Mouse (Mus musculus): ENCODE data around the gene Nbr1. TPM values are rescaled to one million over a fixed set of nuclear protein-coding genes. Genes with fewer than 3 reads are reported as not detected.
"Not testable (repeated sequence)": the region's sequence is repeated elsewhere in the genome, so short reads cannot be mapped to it uniquely, and the experiment has no call there.

The Nbr1 gene
- total RNA-seq, 2 experiments from 2014 or later: 142 to 194 TPM

- no peak for DNase-seq
These were observed 30.4 kb downstream of the Nbr1 start, which contains the start of gene Tmem106a for GRCm38 (mm10) chr11:101582054-101583035. Gene Tmem106a, plus strand, starts transcription at chr11:101582242.

DNA sequence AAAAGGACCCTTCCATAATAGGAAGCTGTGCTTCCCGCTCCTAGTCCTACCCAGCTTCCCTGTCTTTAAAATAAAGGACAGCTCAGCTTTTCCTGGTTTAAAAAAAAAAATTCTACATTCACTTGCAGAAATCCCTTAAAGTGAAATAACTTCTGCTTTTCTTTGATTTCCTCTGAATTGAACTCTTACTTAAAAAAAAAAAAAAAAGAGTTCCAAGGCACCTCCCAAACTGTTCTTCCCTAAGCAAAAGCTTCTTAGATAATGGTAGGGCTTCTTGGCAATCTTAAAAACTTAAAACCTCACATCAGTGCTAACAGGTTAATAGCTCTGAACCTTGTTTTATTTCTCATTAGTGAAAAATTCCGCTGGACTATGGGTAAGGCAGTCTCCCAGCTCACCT, 31.3 kb downstream of the Nbr1 start:
- DNase-seq: no peak

DNA sequence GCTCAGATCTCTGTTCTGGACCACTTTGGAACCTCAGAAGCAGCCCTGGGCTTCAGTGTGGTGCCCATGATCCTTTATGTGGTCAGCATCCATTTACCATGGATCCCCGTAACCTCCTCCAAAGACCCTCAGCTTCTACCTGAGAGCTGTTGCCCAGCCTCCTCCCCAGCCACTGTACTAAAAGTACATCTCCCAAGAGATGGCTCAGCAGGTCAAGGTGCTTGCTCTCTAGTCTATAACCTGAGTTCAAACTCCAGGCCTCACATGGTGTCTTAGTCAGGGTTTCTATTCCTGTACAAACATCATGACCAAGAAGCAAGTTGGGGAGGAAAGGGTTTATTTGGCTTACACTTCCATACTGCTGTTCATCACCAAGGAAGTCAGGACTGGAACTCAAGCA, 33.1 kb downstream of the Nbr1 start:
- DNase-seq: not testable (repeated sequence)

DNA sequence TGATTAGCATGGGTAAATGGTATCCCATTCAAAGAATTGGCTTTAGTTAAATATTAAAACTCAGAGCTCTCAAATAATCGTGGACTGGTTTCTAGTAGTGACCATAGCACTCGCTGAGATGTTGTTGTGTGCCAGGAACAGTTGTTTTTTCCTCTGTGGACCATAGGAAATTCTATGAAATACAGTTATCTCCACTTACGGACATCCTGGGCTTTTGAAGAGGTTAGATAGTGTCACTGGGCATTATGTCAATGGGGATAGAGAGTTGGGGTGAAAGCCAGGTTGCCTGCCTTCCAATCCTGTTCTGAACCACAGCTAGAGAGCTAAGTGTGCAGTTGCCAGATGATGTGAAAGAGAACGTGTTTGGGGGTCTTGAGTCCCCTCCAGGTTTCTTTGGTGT, 33.9 kb downstream of the Nbr1 start:
- DNase-seq: no peak

DNA sequence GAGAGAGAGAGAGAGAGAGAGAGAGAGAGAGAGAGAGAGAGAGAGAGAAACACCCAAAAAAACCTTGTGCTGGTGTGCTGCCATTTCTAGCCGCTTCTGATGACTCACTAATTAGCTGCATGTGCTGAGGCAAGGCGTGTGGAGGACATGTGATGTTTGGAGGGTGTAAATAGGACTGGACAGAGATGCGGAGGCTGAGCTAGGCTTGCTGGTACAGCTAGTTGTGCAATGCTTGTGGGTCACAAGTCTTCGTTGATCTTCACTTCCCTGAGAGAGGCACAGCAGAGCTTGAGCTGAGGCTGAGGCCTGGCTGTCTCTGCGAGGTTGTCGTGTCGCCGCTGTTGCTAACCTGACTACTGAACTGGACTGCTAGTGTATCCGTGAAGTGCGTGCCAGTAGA, 35.7 kb downstream of the Nbr1 start:
- peak in 1 of 2 experiments; percentile 29 for DNase-seq

DNA sequence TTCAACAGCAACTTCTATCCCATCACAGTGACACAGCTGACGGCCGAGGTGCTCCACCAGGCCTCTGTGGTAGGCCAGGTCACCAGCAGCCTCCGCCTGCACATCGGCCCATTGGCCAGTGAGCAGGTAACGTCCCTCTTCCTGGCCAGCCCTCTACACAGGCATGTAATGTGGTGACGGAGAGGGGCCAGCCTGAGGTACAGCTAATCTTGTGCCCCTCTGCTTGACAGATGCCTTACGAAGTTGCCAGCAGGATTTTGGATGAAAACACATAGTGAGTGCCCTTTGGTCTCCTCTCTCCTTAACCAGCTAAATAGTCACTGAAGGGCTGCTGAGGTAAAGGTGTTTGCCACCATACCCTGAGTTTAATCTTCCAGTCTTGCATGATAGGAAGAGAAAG, 36.9 kb downstream of the Nbr1 start:
- no peak for DNase-seq

GRCm38 (mm10) chr11:101589444-101589843, 37.5 kb downstream of the Nbr1 start:
- peak in 1 of 2 experiments; percentile 26 for DNase-seq

- DNase-seq: no peak
These were observed 38.2 kb downstream of the Nbr1 start for GRCm38 (mm10) chr11:101589989-101590624.

DNA sequence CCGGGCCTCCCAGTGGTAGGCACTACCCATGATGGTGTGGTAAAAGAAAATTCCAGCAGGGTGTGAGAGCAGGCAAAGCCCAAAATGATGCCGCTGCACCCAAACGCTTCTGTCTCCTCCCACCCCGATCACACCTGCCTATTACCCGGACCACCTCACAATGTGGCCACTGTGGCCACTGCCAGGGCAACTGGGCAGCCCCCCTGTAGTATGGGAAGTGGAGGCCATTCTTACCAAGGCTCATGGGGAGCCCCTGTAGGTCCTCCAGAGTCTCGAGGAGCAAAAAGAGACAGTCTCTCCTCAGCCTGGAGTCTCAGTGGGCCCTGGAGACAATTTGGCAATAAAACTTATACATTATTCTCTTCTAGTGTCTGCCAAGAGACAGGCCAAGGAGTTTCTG, 47.2 kb downstream of the Nbr1 start, which contains the start of gene Gm11634:
TSS of gene Gm11634 (minus strand) at position 101 of the 400 bp plus-strand sequence.
- no peak for DNase-seq

- no peak for DNase-seq
These were observed 50.5 kb downstream of the Nbr1 start for GRCm38 (mm10) chr11:101602491-101602890.

DNA sequence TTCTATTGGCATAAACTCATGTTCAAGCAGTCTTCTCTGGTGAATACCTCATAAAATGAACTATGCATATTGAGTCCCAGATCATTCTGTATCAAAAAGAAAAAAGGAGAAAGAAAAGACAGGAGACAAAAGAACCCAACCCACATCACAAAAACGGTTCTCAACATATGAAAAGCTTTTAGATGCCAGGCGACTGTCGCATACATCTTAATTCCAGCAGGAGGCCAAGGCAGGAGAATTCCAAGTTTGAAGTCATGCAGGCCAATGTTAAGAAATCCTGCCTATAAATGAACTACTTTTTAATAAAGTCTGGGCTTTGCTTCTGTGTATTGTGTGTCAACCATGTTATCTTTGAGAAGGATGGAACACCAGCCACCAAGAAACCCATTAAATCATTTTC, 52.2 kb downstream of the Nbr1 start:
- DNase-seq: no peak

DNA sequence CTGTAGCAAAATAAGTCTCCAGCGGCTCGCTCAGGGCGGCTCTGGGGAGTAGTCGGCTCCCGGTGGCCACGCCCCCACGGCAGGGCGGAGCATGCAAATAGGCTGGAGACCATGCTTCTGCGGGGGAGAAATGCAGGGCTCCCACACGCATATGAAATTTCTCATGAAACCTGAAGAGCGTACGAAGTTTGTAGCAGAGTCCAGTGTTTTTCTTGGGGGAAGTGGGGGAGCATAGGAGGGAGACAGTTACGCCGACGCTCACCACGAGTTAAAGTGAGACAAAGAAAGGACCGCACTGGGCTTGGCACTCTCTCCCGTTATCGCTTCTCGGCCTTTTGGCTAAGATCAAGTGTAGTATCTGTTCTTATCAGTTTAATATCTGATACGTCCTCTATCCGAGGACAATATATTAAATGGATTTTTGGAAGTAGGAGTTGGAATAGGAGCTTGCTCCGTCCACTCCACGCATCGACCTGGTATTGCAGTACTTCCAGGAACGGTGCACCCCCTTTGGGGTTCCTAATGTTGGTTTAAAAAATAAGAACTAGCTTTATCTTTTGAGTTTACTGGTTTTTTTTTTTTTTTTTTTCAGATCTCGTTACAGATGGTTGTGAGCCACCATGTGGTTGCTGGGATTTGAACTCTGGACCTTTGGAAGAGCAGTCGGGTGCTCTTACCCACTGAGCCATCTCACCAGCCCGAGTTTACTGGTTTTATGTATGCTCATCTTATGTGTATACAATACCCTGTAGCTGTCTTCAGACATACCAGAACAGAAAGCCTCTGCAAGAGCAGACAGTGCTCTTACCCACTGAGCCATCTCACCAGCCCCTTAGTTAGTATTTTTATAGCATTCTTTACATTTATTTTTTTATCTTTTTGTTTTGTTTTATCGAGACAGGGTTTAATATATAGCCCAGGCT, 52.8 kb downstream of the Nbr1 start:
- DNase-seq: peak; percentile 28 to 32

DNA sequence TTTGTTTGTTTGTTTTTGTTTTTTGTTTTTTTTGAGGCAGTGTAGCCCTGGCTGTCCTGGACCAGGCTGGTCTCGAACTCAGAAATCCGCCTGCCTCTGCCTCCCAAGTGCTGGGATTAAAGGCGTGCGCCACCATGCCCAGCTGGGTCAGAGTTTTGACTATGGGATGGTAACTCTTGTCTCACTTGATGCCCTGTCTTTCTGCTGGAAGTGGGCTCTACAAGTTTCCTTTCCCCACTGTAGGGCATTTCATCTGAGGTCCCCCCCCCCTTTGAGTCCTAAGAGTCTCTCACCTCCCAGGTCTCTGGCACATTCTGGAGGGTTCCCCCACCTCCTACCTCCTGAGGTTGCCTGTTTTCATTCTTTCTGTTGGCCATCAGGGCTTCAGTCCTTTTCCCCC, 55.2 kb downstream of the Nbr1 start:
- DNase-seq: not testable (repeated sequence)

- DNase-seq: no peak
These were observed 58.5 kb downstream of the Nbr1 start for GRCm38 (mm10) chr11:101610445-101610844.

- DNase-seq: no peak
These were observed 61.6 kb downstream of the Nbr1 start for GRCm38 (mm10) chr11:101613596-101613995.

DNA sequence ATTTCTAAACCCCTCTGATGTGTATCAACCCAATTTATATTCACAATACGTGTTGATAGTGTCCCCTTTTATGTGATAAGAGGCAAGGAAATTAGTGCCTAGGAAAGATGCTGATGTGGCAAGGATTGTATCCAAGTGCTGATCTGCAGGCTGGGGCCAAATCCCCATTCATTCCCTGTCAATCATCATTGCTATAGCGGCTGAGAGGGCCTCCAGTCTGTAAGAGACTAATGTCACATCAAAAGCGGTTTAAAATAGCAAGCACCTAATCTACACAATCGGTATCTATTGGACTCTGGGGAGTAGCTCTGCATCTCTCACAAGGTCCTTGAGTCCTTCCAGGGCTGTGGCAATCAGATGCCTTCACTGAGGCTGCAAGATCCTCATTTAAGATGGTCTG, 62.2 kb downstream of the Nbr1 start:
- no peak for DNase-seq

DNA sequence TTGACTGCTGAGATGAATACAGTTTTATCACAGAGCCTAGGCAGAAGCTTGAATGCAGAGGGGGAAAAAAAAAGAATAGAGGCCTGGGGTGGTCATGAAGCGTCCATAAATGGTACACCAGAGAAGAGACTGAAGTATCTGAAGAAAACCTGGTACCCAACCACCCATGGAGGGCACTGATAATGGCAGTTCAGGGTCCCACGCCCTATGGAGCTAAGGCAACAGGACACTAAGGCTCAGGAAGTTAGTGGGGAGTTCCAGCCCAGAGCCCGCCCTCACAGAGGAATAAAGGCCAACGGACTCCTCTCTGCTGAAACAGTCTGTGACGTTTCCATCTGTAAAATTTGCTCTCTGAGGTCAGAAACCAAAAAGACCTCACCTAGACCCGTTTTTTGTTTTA, 63.4 kb downstream of the Nbr1 start:
- no peak for DNase-seq

DNA sequence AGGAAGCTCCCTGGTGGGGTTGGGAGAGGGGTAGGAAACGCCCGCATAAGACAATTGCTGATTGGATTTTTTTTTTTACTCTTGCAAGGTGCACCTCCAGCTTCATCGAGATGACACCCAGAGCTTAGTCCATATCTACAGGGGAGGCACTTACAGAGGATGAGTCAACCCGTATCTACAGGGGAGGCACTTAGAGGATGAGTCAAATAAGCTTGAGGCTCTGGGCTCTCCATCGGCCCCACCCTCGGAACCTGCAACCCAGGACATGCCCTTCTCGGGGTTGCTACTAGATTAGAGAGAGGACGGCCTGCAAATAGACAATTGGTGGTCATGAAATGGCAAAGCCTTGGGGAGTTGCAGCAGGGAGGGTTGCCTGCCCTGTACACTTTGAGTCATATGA, 64.2 kb downstream of the Nbr1 start:
- no peak for DNase-seq

DNA sequence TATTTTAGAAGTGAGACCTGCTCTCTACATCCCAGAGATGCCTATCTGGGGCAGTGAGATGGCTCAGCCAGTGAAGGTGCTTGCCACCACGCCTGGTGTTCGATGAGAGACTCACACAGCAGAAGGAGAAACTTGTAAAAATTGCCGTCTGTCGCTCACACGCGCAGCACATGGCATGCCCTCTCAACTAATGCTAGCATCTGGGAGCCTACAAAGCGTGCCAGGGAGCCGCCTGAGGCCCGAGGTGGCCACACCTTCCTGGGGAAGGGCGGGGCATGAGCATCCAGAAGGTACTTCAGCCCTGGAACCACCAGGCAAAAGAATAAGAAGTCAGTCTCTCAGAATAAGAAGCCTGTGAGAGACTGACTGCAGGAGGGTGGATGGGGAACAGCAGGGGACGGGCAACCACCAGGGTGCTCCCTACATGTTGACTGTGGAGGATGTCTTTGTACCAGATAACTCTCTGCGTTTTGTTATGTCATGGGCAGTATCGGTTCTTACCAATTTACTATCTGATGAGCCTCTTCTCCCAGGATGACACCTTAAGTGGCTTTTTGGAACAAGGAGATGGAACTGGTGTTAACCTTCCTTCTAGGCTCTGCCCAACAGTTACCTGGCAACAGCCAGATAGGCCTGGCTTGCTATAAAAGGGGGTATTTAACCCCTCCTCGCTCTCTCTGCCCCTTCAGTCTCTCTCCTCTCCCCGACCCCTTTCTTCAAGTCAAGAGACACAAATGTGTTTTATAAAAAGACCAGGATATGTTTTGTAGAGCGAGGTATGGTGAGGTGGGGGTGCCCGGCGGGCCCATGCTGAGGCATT, 65.2 kb downstream of the Nbr1 start:
- DNase-seq: no peak

DNA sequence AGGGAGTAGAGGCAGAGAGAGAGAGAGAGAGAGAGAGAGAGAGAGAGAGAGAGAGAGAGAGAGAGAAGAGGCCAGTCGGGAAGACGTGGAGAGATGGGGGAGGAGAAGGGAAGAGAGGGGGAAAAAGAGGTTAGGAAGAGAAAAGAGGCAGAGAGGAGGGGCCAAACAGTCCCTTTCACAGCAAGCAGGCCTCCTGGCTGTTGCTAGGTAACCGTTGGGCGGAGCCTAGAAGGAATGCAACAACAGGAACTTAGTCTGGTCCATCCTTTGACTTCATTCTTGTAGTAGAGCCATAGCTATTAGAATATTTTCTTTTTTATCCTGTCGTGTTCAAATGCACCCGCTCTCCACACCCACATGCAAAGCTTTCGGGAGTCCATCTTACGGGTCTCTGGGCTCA, 65.9 kb downstream of the Nbr1 start:
- DNase-seq: no peak

DNA sequence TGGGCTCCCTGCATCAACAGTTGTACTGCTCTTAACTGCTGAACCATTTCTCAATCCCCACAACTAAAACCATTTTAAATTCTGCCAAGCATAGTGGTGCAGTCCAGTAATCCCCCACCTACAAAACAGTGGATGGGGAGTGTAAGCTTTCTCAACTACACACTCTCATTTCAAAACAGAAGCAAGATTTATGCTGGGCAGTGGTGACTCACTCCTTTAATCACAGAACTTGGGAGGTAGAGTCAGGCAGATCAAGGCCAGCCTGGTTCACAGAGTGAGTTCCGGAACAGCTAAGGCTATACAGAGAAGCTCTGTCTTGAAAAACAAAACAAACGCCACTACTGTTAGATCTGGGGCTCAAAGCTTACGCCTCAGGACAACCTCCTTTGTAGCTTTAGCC, 66.6 kb downstream of the Nbr1 start:
- DNase-seq: no peak
